Mouse (Mus musculus): Measurements from ENCODE around the gene Tmem59l. TPM values are rescaled to one million over a fixed set of nuclear protein-coding genes. Genes with fewer than 3 reads are reported as not detected.

Gene Tmem59l
- polyA plus RNA-seq, 1 experiment = not detected

GRCm38 (mm10) chr8:70435156-70435555, 52.0 kb downstream of the Tmem59l start:
- TF ChIP-seq GATA1 (IDR thresholded peaks at IDR 0.05; ENCODE audit: low read length) = no peak

Other genes starting within 250 kb of the Tmem59l start
- gene Homer3, start 204.5 kb downstream of the Tmem59l start, polyA plus RNA-seq (2012) = 34.3 and 37.1 TPM in 2 replicates
- 41.5 and 54.5 TPM in 2 replicates for gene Ddx49, start 184.9 kb downstream of the Tmem59l start, polyA plus RNA-seq (2012)
- gene Cope, start 184.8 kb downstream of the Tmem59l start, polyA plus RNA-seq (2012) = 311 and 375 TPM in 2 replicates
- not detected in 2 replicates for gene Cers1, start 171.6 kb downstream of the Tmem59l start, polyA plus RNA-seq (2012)
- gene Gdf1, start 157.5 kb downstream of the Tmem59l start, polyA plus RNA-seq (2012) = not detected in 2 replicates
- gene Upf1, start 134.1 kb downstream of the Tmem59l start, polyA plus RNA-seq (2012) = 126 and 139 TPM in 2 replicates
- 0.28 and 0.29 TPM in 2 replicates for gene Comp, start 113.8 kb downstream of the Tmem59l start, polyA plus RNA-seq (2012)
- gene Crtc1, start 47.8 kb downstream of the Tmem59l start, polyA plus RNA-seq (2012) = 25.8 and 29.6 TPM in 2 replicates
- 10.0 and 10.8 TPM in 2 replicates for gene Klhl26, start 10.4 kb downstream of the Tmem59l start, polyA plus RNA-seq (2012)
- gene Crlf1, start 5.8 kb upstream of the Tmem59l start, polyA plus RNA-seq (2012) = not detected in 2 replicates
- 264 and 347 TPM in 2 replicates for gene Rex1bd, start 19.4 kb upstream of the Tmem59l start, polyA plus RNA-seq (2012)
- 421 and 1,202 TPM in 2 replicates for gene Uba52, start 23.4 kb upstream of the Tmem59l start, polyA plus RNA-seq (2012)
- gene Fkbp8, start 40.4 kb upstream of the Tmem59l start, polyA plus RNA-seq (2012) = 1,137 and 1,401 TPM in 2 replicates
- gene Kxd1, start 40.6 kb upstream of the Tmem59l start, polyA plus RNA-seq (2012) = 41.4 and 54.9 TPM in 2 replicates
- 50.0 and 51.6 TPM in 2 replicates for gene Ell, start 52.1 kb upstream of the Tmem59l start, polyA plus RNA-seq (2012)
- 184 and 204 TPM in 2 replicates for gene Isyna1, start 107.0 kb upstream of the Tmem59l start, polyA plus RNA-seq (2012)
- 968 and 1,213 TPM in 2 replicates for gene Ssbp4, start 121.5 kb upstream of the Tmem59l start, polyA plus RNA-seq (2012)
- gene Lrrc25, start 128.8 kb upstream of the Tmem59l start, polyA plus RNA-seq (2012) = 0.08 and 0.13 TPM in 2 replicates
- 0.05 TPM in 1 of 2 replicates, not detected in the other for gene Gdf15, start 145.1 kb upstream of the Tmem59l start, polyA plus RNA-seq (2012)
- gene Pgpep1, start 173.0 kb upstream of the Tmem59l start, polyA plus RNA-seq (2012) = 3.7 and 5.0 TPM in 2 replicates
- gene Lsm4, start 185.9 kb upstream of the Tmem59l start, polyA plus RNA-seq (2012) = 887 and 1,189 TPM in 2 replicates
- 173 and 232 TPM in 2 replicates for gene Jund, start 211.6 kb upstream of the Tmem59l start, polyA plus RNA-seq (2012)
- not detected in 2 replicates for gene Iqcn, start 216.1 kb upstream of the Tmem59l start, polyA plus RNA-seq (2012)
- not detected in 2 replicates for gene Gm3336, start 231.2 kb upstream of the Tmem59l start, polyA plus RNA-seq (2012)
- 0.81 and 1.2 TPM in 2 replicates for gene Pde4c, start 236.4 kb upstream of the Tmem59l start, polyA plus RNA-seq (2012)

Data from G1E-ER4 (cell line).